In genomic region chr2:109879429-109879828, GRCm38 (mm10) we compare ENCODE assay signal across 5 mouse cellular contexts. TPM values are rescaled to one million over a fixed set of nuclear protein-coding genes. Genes with fewer than 3 reads are reported as not detected.
DNase-seq lines count a peak whose midpoint lies in the region; ATAC-seq and TF ChIP-seq lines count a peak whose summit lies in the region.
"Not testable (repeated sequence)": the region's sequence is repeated elsewhere in the genome, so short reads cannot be mapped to it uniquely, and the experiment has no call there.

No protein-coding gene starts in this region.

- not testable (repeated sequence) for H3K4me1 ChIP-seq in intestine, embryonic 15.5 days (replicated peaks); intestine, embryonic 16.5 days (ENCODE audit: control insufficient read depth, insufficient read depth, low read length); intestine, postnatal 0 days (replicated peaks; ENCODE audit: control insufficient read depth, insufficient read depth, low read length); stomach, embryonic 15.5 days; stomach, postnatal 0 days (replicated peaks; ENCODE audit: control insufficient read depth, insufficient read depth)

- H3K27me3 ChIP-seq in intestine, embryonic 15.5 days (replicated peaks); intestine, embryonic 16.5 days (replicated peaks; ENCODE audit: control insufficient read depth, insufficient read depth, low read length); intestine, postnatal 0 days (replicated peaks; ENCODE audit: control insufficient read depth, insufficient read depth, low read length); stomach, embryonic 15.5 days (replicated peaks); stomach, postnatal 0 days (ENCODE audit: control insufficient read depth, insufficient read depth, low read length): not testable (repeated sequence)

- H3K4me3 ChIP-seq in intestine, embryonic 15.5 days (replicated peaks); intestine, embryonic 16.5 days (ENCODE audit: low read length); intestine, postnatal 0 days (ENCODE audit: low read depth, low read length); stomach, embryonic 15.5 days (replicated peaks); stomach, postnatal 0 days (ENCODE audit: low read depth, low read length): not testable (repeated sequence)

- not testable (repeated sequence) for H3K4me2 ChIP-seq in intestine, embryonic 15.5 days (replicated peaks); intestine, embryonic 16.5 days (ENCODE audit: low read depth, low read length); intestine, postnatal 0 days (replicated peaks; ENCODE audit: low read depth); stomach, embryonic 15.5 days; stomach, postnatal 0 days (replicated peaks; ENCODE audit: low read depth)

- not testable (repeated sequence) for H3K36me3 ChIP-seq in intestine, embryonic 15.5 days; intestine, embryonic 16.5 days (ENCODE audit: control insufficient read depth, insufficient read depth, low read length); intestine, postnatal 0 days (ENCODE audit: control insufficient read depth, insufficient read depth); stomach, embryonic 15.5 days; stomach, postnatal 0 days (ENCODE audit: control insufficient read depth, insufficient read depth, low read length)

- H3K9me3 ChIP-seq in intestine, embryonic 15.5 days; intestine, embryonic 16.5 days (ENCODE audit: control insufficient read depth, low read length); intestine, postnatal 0 days (ENCODE audit: control insufficient read depth); stomach, embryonic 15.5 days; stomach, postnatal 0 days (ENCODE audit: control insufficient read depth, low read length): not testable (repeated sequence)

- not testable (repeated sequence) for DNase-seq in stomach, postnatal 0 days (ENCODE audit: low spot score)

- 86% methylated on average over 4 of the region's 4 CpGs for WGBS in intestine, embryonic 15.5 days
- WGBS in intestine, embryonic 16.5 days: 82% methylated on average over 4 of the region's 4 CpGs
- WGBS in intestine, postnatal 0 days: 85% methylated on average over 4 of the region's 4 CpGs
- WGBS in stomach, embryonic 15.5 days: 77% methylated on average over 4 of the region's 4 CpGs
- 83% methylated on average over 4 of the region's 4 CpGs for WGBS in stomach, postnatal 0 days

- peak; percentile 67 for ATAC-seq in intestine, embryonic 15.5 days
- peak; percentile 61 for ATAC-seq in intestine, embryonic 16.5 days
- ATAC-seq in intestine, postnatal 0 days: peak; percentile 70; the same call in 1 of the 2 replicates
- 0 out of 2 replicates have a peak, but pooled peaks have one; percentile 27 for ATAC-seq in stomach, embryonic 15.5 days (ENCODE audit: insufficient read depth, low FRiP score, low read depth)
- ATAC-seq in stomach, postnatal 0 days (ENCODE audit: low FRiP score, low TSS enrichment): peak; percentile 74; the same call in 1 of the 2 replicates

- TF ChIP-seq EP300 in stomach, postnatal 0 days (optimal IDR thresholded peaks at IDR 0.05): not testable (repeated sequence)

- not testable (repeated sequence) for H3K27ac ChIP-seq in intestine, embryonic 15.5 days; intestine, embryonic 16.5 days (ENCODE audit: low read length); intestine, postnatal 0 days (ENCODE audit: low read depth, low read length); stomach, embryonic 15.5 days; stomach, postnatal 0 days (replicated peaks)

- not testable (repeated sequence) for H3K9ac ChIP-seq in intestine, embryonic 15.5 days; intestine, embryonic 16.5 days (ENCODE audit: low read depth, low read length); intestine, postnatal 0 days (ENCODE audit: low read depth, low read length); stomach, embryonic 15.5 days; stomach, postnatal 0 days (ENCODE audit: low read length)

- TF ChIP-seq CTCF in intestine, postnatal 0 days (IDR thresholded peaks at IDR 0.05; ENCODE audit: low read depth); stomach, postnatal 0 days (IDR thresholded peaks at IDR 0.05; ENCODE audit: low read depth): not testable (repeated sequence)

RNA-seq across cellular contexts. Expression of gene Lin7c, which starts 11.2 kb away (rescaled TPM):
- polyA plus RNA-seq in intestine, embryonic 15.5 days (2015; fragmentation: Nextera tagmentation; extraction: Ambion mirVana): 64.3 and 72.0 TPM in 2 replicates
- polyA plus RNA-seq in intestine, embryonic 16.5 days (2015; fragmentation: Nextera tagmentation; extraction: Ambion mirVana): 61.9 and 67.0 TPM in 2 replicates
- polyA plus RNA-seq in intestine, postnatal 0 days (2015; fragmentation: Nextera tagmentation; extraction: Ambion mirVana): 37.1 and 40.3 TPM in 2 replicates
- 61.9 and 68.6 TPM in 2 replicates for polyA plus RNA-seq in stomach, embryonic 15.5 days (2015; fragmentation: Nextera tagmentation; extraction: Ambion mirVana)
- polyA plus RNA-seq in stomach, postnatal 0 days (2015; fragmentation: Nextera tagmentation; extraction: Ambion mirVana): 36.1 and 38.4 TPM in 2 replicates

RNA-seq across cellular contexts. Expression of gene Lgr4, which starts 38.0 kb away (rescaled TPM):
- 27.6 and 29.4 TPM in 2 replicates for polyA plus RNA-seq in intestine, embryonic 15.5 days (2015; fragmentation: Nextera tagmentation; extraction: Ambion mirVana)
- polyA plus RNA-seq in intestine, embryonic 16.5 days (2015; fragmentation: Nextera tagmentation; extraction: Ambion mirVana): 18.9 and 19.0 TPM in 2 replicates
- 15.0 and 15.9 TPM in 2 replicates for polyA plus RNA-seq in intestine, postnatal 0 days (2015; fragmentation: Nextera tagmentation; extraction: Ambion mirVana)
- polyA plus RNA-seq in stomach, embryonic 15.5 days (2015; fragmentation: Nextera tagmentation; extraction: Ambion mirVana): 24.4 and 26.0 TPM in 2 replicates
- 15.0 and 16.0 TPM in 2 replicates for polyA plus RNA-seq in stomach, postnatal 0 days (2015; fragmentation: Nextera tagmentation; extraction: Ambion mirVana)
